Mouse (Mus musculus) lung, postnatal 14 days (tissue): ENCODE measurements around the gene Folr1.

ENCODE experiments used
- DNase-seq: peaks from one replicate; pipeline ENCODE4 v3.0.0; 2021

Folr1 gene

GRCm38 (mm10) chr7:101832372-101832771 lies 38.2 kb downstream of the Folr1 start:
- DNase-seq: no peak

- DNase-seq: no peak
Observed at GRCm38 (mm10) chr7:101831437-101831836, 39.2 kb downstream of the Folr1 start.

- no peak for DNase-seq
Observed at GRCm38 (mm10) chr7:101830373-101830772, 40.2 kb downstream of the Folr1 start.

GRCm38 (mm10) chr7:101823758-101824630 lies 46.6 kb downstream of the Folr1 start:
- no peak for DNase-seq

GRCm38 (mm10) chr7:101822836-101823757 lies 47.5 kb downstream of the Folr1 start:
- DNase-seq: peak; percentile 47

GRCm38 (mm10) chr7:101821571-101822501 lies 48.8 kb downstream of the Folr1 start:
- peak; percentile 50 for DNase-seq

- no peak for DNase-seq
Observed at GRCm38 (mm10) chr7:101820295-101821030, 50.1 kb downstream of the Folr1 start.

GRCm38 (mm10) chr7:101817861-101818401 lies 52.7 kb downstream of the Folr1 start, which contains the start of gene Phox2a:
Gene Phox2a (plus strand): TSS chr7:101818313.
- no peak for DNase-seq
